ENCODE assay signal across 8 mouse cellular contexts in the genomic region with DNA sequence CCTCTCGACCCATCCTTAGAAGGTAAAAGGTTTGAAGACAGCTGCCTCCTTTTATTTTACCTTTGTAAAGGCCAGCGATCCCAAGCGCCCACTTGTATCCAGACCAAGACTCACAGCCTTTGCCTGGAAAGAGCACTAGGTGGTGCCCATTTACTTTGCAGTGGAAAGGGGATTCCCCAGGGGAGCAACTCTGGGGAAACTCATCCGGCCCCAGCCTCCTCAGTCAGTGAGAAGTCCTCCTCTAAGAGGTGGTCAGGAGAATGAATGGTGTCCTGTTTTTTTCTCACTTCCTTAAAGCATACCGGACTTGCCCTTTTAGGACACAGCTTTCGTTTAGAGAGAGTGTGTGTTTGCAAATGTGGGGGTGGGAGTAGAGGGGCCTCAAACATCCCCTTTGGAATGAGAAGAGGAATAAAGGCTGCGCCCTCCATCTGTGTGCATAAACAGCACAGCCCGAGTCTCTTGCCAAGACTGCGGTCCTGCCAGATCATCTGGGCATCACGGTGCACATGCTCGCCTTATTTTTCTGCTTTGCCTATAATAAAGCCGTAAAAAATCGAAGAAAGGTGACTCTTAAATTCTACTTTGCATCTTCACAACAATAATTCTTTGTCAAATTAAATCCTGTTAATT. TPM values are rescaled to one million over a fixed set of nuclear protein-coding genes. Genes with fewer than 3 reads are reported as not detected.
DNase-seq lines count a peak whose midpoint lies in the region; ATAC-seq and TF ChIP-seq lines count a peak whose summit lies in the region.

No protein-coding gene starts in this region.

- peak; percentile 55 for DNase-seq in ES-E14 (ENCODE audit: low read depth, low spot score)
- peak; percentile 65 for DNase-seq in adrenal gland, postnatal 25 days
- peak; percentile 91 for DNase-seq in embryonic facial prominence, embryonic 14.5 days (ENCODE audit: low spot score)
- peak; percentile 52 for DNase-seq in lung, postnatal 36 days
- peak; percentile 7 for DNase-seq in skeletal muscle tissue, adult 2 months (ENCODE audit: low read depth, low spot score)
- no peak for DNase-seq in thymus, postnatal 14 days

- peaks cover 0 to 6% of the 10 kb centered on the region in 2 experiments; a peak in 2 of 4 replicates for H3K4me1 ChIP-seq in ES-E14 (ENCODE audit: control insufficient read depth in 2 of 2, insufficient read depth in 2 of 2, low read length in 2 of 2, poor library complexity in 1 of 2)
- peaks cover 12% of the 10 kb centered on the region; the same call in 1 of the 2 replicates for H3K4me1 ChIP-seq in embryonic facial prominence, embryonic 14.5 days (ENCODE audit: control insufficient read depth, insufficient read depth, low read length)
- peaks cover 9% of the 10 kb centered on the region; the same call in 1 of the 2 replicates for H3K4me1 ChIP-seq in heart, embryonic 12.5 days (replicated peaks)
- H3K4me1 ChIP-seq in kidney, embryonic 15.5 days: peaks cover 19% of the 10 kb centered on the region

- H3K4me2 ChIP-seq in embryonic facial prominence, embryonic 14.5 days (ENCODE audit: low read depth, low read length): peak overlapping the region; percentile 46
- peak overlapping the region; percentile 59 for H3K4me2 ChIP-seq in heart, embryonic 12.5 days
- H3K4me2 ChIP-seq in kidney, embryonic 15.5 days: peak overlapping the region; percentile 52

- H3K4me3 ChIP-seq in ES-E14 (ENCODE audit: insufficient read depth in 1 of 2, low read depth in 1 of 2, low read length in 2 of 2, poor library complexity in 1 of 2, severe bottlenecking in 1 of 2): no peak overlapping the region
- H3K4me3 ChIP-seq in embryonic facial prominence, embryonic 14.5 days (ENCODE audit: low read depth, low read length): peak overlapping the region; percentile 20
- H3K4me3 ChIP-seq in heart, embryonic 12.5 days: peak overlapping the region; percentile 14; the same call in 1 of the 2 replicates
- peak overlapping the region; percentile 20 for H3K4me3 ChIP-seq in kidney, embryonic 15.5 days (replicated peaks)

- ATAC-seq in embryonic facial prominence, embryonic 14.5 days (ENCODE audit: low read depth): peak; percentile 85
- ATAC-seq in heart, embryonic 12.5 days (ENCODE audit: insufficient number of reproducible peaks, low FRiP score): 0 out of 2 replicates have a peak, but pooled peaks have one; percentile 66
- ATAC-seq in kidney, embryonic 15.5 days (replicated peaks; ENCODE audit: low FRiP score): peak; percentile 95

- H3K27ac ChIP-seq in ES-E14 (ENCODE audit: insufficient read depth, low read depth, low read length, poor library complexity, severe bottlenecking): no peak overlapping the region
- no peak overlapping the region for H3K27ac ChIP-seq in embryonic facial prominence, embryonic 14.5 days (replicated peaks; ENCODE audit: low read depth, low read length)
- no peak overlapping the region for H3K27ac ChIP-seq in heart, embryonic 12.5 days (ENCODE audit: poor library complexity, severe bottlenecking)
- H3K27ac ChIP-seq in kidney, embryonic 15.5 days: peak overlapping the region; percentile 66

- H3K9ac ChIP-seq in ES-E14 (ENCODE audit: insufficient read depth, low read depth, low read length, poor library complexity, severe bottlenecking): no peak overlapping the region
- H3K9ac ChIP-seq in embryonic facial prominence, embryonic 14.5 days (ENCODE audit: low read depth, low read length): no peak overlapping the region
- peak overlapping the region; percentile 29; the same call in 1 of the 2 replicates for H3K9ac ChIP-seq in heart, embryonic 12.5 days
- no peak overlapping the region for H3K9ac ChIP-seq in kidney, embryonic 15.5 days

- no peaks in the 10 kb centered on the region for H3K36me3 ChIP-seq in ES-E14 (ENCODE audit: control insufficient read depth, insufficient read depth, low read length, poor library complexity, severe bottlenecking)
- no peaks in the 10 kb centered on the region for H3K36me3 ChIP-seq in embryonic facial prominence, embryonic 14.5 days (ENCODE audit: control insufficient read depth, insufficient read depth, low read length)
- H3K36me3 ChIP-seq in heart, embryonic 12.5 days: no peaks in the 10 kb centered on the region
- H3K36me3 ChIP-seq in kidney, embryonic 15.5 days: no peaks in the 10 kb centered on the region

- no peaks in the 10 kb centered on the region for H3K27me3 ChIP-seq in embryonic facial prominence, embryonic 14.5 days (replicated peaks; ENCODE audit: control insufficient read depth, insufficient read depth, low read length)
- H3K27me3 ChIP-seq in heart, embryonic 12.5 days (replicated peaks): no peaks in the 10 kb centered on the region
- no peaks in the 10 kb centered on the region for H3K27me3 ChIP-seq in kidney, embryonic 15.5 days

- no peaks in the 10 kb centered on the region for H3K9me3 ChIP-seq in ES-E14 (ENCODE audit: control insufficient read depth, insufficient read depth, low read depth, low read length)
- H3K9me3 ChIP-seq in embryonic facial prominence, embryonic 14.5 days (ENCODE audit: control insufficient read depth, low read length): no peaks in the 10 kb centered on the region
- H3K9me3 ChIP-seq in heart, embryonic 12.5 days (replicated peaks): no peaks in the 10 kb centered on the region
- no peaks in the 10 kb centered on the region for H3K9me3 ChIP-seq in kidney, embryonic 15.5 days (replicated peaks)

- in situ Hi-C loops in ES-E14 (cut with MboI; ENCODE audit: low sequenced_read_pairs in 2 of 2, unreplicated experiment in 2 of 2): no loop called here

- 13% methylated on average over 13 of the region's 13 CpGs for WGBS in embryonic facial prominence, embryonic 14.5 days
- WGBS in heart, embryonic 12.5 days: 10% methylated on average over 13 of the region's 13 CpGs
- WGBS in kidney, embryonic 15.5 days: 6% methylated on average over 13 of the region's 13 CpGs

TF ChIP-seq in ES-E14, 5 proteins besides CTCF, POLR2A, EP300 and RAD21:
- TF ChIP-seq MAFK (IDR thresholded peaks at IDR 0.05; ENCODE audit: insufficient read depth, low read depth, low read length): no peak
- no peak for TF ChIP-seq HCFC1 (IDR thresholded peaks at IDR 0.05; ENCODE audit: borderline replicate concordance, insufficient read depth, low read length)
- peak; percentile 34; the same call in 1 of the 2 replicates for TF ChIP-seq ZC3H11A (IDR thresholded peaks at IDR 0.05; ENCODE audit: borderline replicate concordance, low read depth, low read length)
- no peak for TF ChIP-seq CHD2 (IDR thresholded peaks at IDR 0.05; ENCODE audit: low read depth, low read length)
- TF ChIP-seq ZNF384 (IDR thresholded peaks at IDR 0.05; ENCODE audit: low read depth, low read length): peak; percentile 92
TF ChIP-seq in ES-E14: peak in this region for 2.

RNA-seq across cellular contexts. Expression of gene Etaa1, which starts 57.5 kb away (rescaled TPM):
- total RNA-seq in ES-E14 (2012; rRNA removed): 20.2 and 21.6 TPM in 2 replicates
- total RNA-seq in adrenal gland, postnatal 25 days (2021): 10.3 and 12.3 TPM in 2 replicates
- 10.9 and 12.1 TPM in 2 replicates for polyA plus RNA-seq in embryonic facial prominence, embryonic 14.5 days (2014; fragmentation: Nextera tagmentation; extraction: Ambion mirVana)
- polyA plus RNA-seq in heart, embryonic 12.5 days (2016; fragmentation: Nextera tagmentation; extraction: Ambion mirVana): 10.2 and 10.6 TPM in 2 replicates
- 13.5 and 13.6 TPM in 2 replicates for polyA plus RNA-seq in kidney, embryonic 15.5 days (2015; fragmentation: Nextera tagmentation; extraction: Ambion mirVana)

Comparison
In these comparisons a context has a peak if more than half of its experiments do, and no peak if none do; other contexts are left out.
1. H3K4me3 ChIP-seq: peak in embryonic facial prominence, embryonic 14.5 days (single experiment), heart, embryonic 12.5 days (single experiment) and kidney, embryonic 15.5 days (single experiment); none in ES-E14 (0 of 2).
2. Peak in every context shown above with its lines, with median percentiles within 50 percentile points of each other: ATAC-seq and H3K4me2 ChIP-seq.